Mouse (Mus musculus): ENCODE measurements around the gene Nub1. TPM values are rescaled to one million over a fixed set of nuclear protein-coding genes. Genes with fewer than 3 reads are reported as not detected.

Nub1 gene
- 25.7 and 26.7 TPM in 2 replicates for polyA plus RNA-seq (2021; fragmentation: Nextera tagmentation)
- long read RNA-seq, experiment 1, transcript Nub1-201 (15 exons, 3,269 nt): major isoform, 31 of 81 reads
- long read RNA-seq, experiment 1, transcript Nub1-202 (15 exons, 3,546 nt): minor isoform, 18 of 81 reads
- long read RNA-seq, experiment 1, partial matches to known transcripts: 24 of 81 reads
- long read RNA-seq, experiment 1, other reads (novel, unspliced or antisense): 8 of 81 reads
- long read RNA-seq, experiment 2, transcript Nub1-201 (15 exons, 3,269 nt): major isoform, 217 of 437 reads
- long read RNA-seq, experiment 2, transcript Nub1-202 (15 exons, 3,546 nt): minor isoform, 146 of 437 reads
- long read RNA-seq, experiment 2, partial matches to known transcripts: 45 of 437 reads
- long read RNA-seq, experiment 2, other reads (novel, unspliced or antisense): 28 of 437 reads

DNA sequence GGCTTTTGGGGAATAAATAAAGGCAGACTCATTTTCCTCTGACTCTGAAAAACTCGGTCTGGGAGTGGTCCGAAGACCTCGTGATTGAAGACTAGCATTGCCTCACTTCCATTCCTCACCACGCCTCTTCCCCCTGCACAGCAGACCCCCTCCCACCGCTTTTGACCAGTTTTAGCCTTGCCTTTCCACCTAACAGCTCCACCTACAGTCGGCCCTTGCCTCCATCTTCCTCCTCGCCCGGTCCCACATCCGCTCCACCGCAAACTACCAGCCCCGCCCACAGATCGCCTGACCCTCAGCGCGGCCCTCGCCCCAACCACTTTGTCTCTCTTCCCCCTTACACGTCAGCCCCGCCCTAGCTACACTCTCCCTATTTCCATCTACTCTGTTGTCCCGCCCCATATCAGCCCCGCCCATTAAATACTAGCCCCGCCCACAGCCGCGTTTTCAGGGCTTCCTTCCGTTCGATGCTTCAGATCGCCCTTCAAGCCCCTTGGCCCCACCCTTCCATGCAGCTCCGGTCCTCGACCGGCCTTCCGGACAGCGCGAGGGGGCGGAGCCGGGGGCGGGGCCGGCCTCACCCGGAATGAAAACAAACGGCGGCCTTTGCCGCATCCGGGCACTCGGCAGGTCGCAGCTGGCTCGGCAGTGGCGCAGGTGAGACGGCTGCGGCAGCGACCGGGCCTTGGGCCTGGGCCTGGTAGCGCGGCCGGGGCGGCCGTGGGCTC, at the start of gene Nub1:
Gene Nub1, plus strand, starts transcription at position 167 of the 728 bp plus-strand sequence.

DNA sequence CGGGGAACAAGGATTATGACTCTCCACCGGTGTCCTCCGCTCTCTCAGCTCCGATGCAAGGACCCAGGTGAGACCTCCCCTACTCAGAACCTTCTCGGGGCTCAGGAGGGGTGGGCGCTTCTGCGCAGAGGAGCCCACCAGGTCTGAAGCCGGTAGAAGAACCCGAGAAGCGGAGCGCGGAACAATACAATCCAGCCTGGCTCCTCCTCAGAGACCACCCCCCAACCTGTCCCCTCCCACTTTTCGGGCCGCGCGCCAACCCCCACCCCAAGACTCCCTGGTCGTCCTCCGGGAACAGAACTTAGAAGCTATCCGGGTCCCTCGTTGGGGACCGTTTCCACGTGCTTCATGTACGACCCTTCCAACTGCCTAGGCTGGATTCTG, 45.1 kb downstream of the Nub1 start, which contains the start of gene Wdr86:
Gene Wdr86, minus strand, starts transcription at position 240 of the 384 bp plus-strand sequence.

DNA sequence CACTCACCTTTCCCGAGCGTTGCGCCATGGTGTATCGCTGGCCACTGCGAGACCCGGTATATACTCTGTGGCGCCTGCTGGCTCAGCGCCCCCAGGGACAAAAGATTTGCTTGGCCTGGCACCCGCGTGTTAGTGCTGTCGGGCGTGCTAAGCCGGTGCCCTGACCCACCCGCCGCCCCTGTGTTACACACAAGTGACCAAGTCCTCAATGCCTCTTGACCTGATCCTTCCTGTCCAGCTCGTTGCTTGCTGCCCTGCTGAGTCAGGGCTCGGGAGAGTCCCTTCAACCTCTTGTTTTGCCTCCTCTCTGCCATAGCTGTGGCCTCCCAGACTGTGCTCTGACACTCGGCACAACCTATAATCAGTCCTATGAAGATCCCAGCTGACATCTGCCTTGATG, 72.5 kb downstream of the Nub1 start, which contains the start of gene Crygn:
Gene Crygn, minus strand, starts transcription at position 193 of the 400 bp plus-strand sequence.

Other genes starting within 250 kb of the Nub1 start
- 137 and 164 TPM in 2 replicates for gene Fastk, start 240.2 kb upstream of the Nub1 start, polyA plus RNA-seq (2021; fragmentation: Nextera tagmentation)
- gene Tmub1, start 237.7 kb upstream of the Nub1 start, polyA plus RNA-seq (2021; fragmentation: Nextera tagmentation): 28.7 and 29.8 TPM in 2 replicates
- gene Agap3, start 233.4 kb upstream of the Nub1 start, polyA plus RNA-seq (2021; fragmentation: Nextera tagmentation): 66.1 and 69.7 TPM in 2 replicates
- 0.04 TPM in 1 of 2 replicates, not detected in the other for gene Gbx1, start 158.3 kb upstream of the Nub1 start, polyA plus RNA-seq (2021; fragmentation: Nextera tagmentation)
- 0.38 and 0.40 TPM in 2 replicates for gene Asb10, start 144.6 kb upstream of the Nub1 start, polyA plus RNA-seq (2021; fragmentation: Nextera tagmentation)
- not detected in 2 replicates for gene 4931409K22Rik, start 128.7 kb upstream of the Nub1 start, polyA plus RNA-seq (2021; fragmentation: Nextera tagmentation)
- 71.2 and 72.9 TPM in 2 replicates for gene Abcf2, start 108.1 kb upstream of the Nub1 start, polyA plus RNA-seq (2021; fragmentation: Nextera tagmentation)
- 12.2 and 15.9 TPM in 2 replicates for gene Chpf2, start 98.8 kb upstream of the Nub1 start, polyA plus RNA-seq (2021; fragmentation: Nextera tagmentation)
- gene Smarcd3, start 61.1 kb upstream of the Nub1 start, polyA plus RNA-seq (2021; fragmentation: Nextera tagmentation): 8.8 and 9.1 TPM in 2 replicates
- 0.28 and 7.4 TPM in 2 replicates for gene Wdr86, start 45.2 kb downstream of the Nub1 start, polyA plus RNA-seq (2021; fragmentation: Nextera tagmentation)
- gene Crygn, start 72.5 kb downstream of the Nub1 start, polyA plus RNA-seq (2021; fragmentation: Nextera tagmentation): 10.8 and 11.1 TPM in 2 replicates
- 246 TPM in 2 replicates for gene Rheb, start 157.1 kb downstream of the Nub1 start, polyA plus RNA-seq (2021; fragmentation: Nextera tagmentation)

Data from layer of hippocampus, adult 6 months (tissue).